Mouse (Mus musculus) left cerebral cortex, postnatal 25 days (tissue): ENCODE results near the gene Cep72. TPM values are rescaled to one million over a fixed set of nuclear protein-coding genes. Genes with fewer than 3 reads are reported as not detected.

ENCODE experiments used
- DNase-seq, 2 experiments: peaks; one replicate each; pipeline ENCODE4 v3.0.0; 2022; ENCODE audit warnings: low spot score in 2 of 2, mixed read lengths in 1 of 2
- intact Hi-C: fragments of 180-260 bp; cut with DNase I; formaldehyde crosslinking; loops from one replicate; pipeline ENCODE4 v1.15.1; 2025
- total RNA-seq, 2 experiments: library from RNA; stranded (reverse); gene quantifications; 2 replicates each; pipeline ENCODE4 v1.2.3; 2021

Cep72 gene
- total RNA-seq, 2 experiments from 2014 or later = 1.1 to 2.1 TPM

DNA sequence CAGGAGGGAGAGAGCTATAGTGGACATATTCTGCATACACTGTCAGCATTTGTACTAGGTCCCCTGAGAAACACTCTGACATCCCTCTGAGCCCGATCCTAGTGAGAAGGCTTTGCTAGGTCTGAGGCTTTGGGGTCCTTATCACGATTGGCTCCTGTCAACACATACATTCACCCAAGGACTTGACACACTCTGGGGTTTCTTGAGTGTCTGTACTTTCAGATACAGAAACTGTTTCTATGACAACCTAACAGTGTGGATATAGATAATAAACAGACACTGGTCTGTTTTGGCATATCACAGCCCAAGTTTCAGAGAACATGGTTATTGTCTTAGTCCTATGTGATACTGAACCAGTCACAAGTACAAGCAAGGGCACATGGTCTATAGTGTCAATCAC, 71.3 kb downstream of the Cep72 start:
- intact Hi-C loops = no loop called here
- DNase-seq = no peak

DNA sequence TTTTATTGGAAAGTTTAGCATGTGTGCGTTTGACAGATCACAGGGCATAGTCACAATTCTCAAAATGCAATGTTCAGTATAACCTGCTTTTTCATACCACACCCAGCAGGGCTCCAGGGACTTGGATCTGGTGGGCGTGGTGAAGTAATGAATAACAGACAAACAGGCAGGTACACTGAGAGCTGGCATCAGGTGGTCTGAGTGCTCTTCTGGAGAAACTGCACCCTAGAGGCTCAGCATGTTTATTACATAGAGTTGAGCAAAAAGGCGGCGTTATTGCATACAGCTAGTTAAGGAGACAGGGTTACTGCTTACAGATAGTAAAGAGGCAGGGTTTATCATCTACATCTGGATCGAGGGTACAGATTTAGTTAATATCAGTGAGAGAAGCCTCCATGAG, 71.8 kb downstream of the Cep72 start:
- no peak for DNase-seq
- intact Hi-C loops = no loop called here

Other genes with a start within 250 kb of the Cep72 start
- 1 to 10 TPM; 2.2 to 2.6 TPM for gene Nkd2, start 214.7 kb downstream of the Cep72 start, total RNA-seq
- gene Trip13, start 124.5 kb downstream of the Cep72 start, total RNA-seq = 1 to 10 TPM in 1 of 2 experiments, under 1 TPM in 1; 0.82 to 1.1 TPM
- 10 to 100 TPM; 72.0 to 82.5 TPM for gene Brd9, start 124.5 kb downstream of the Cep72 start, total RNA-seq
- not detected for gene Zdhhc11, start 98.4 kb downstream of the Cep72 start, total RNA-seq
- gene Tppp, start 52.9 kb downstream of the Cep72 start, total RNA-seq = 100 to 1,000 TPM; 354 to 373 TPM
- 1 to 10 TPM in 1 of 2 experiments, under 1 TPM in 1; 0.98 to 1.8 TPM for gene Slc9a3, start 59.2 kb upstream of the Cep72 start, total RNA-seq
- gene Exoc3, start 146.4 kb upstream of the Cep72 start, total RNA-seq = 10 to 100 TPM; 72.5 to 74.2 TPM
- gene Ahrr, start 230.0 kb upstream of the Cep72 start, total RNA-seq = 1 to 10 TPM in 1 of 2 experiments, under 1 TPM in 1; 0.78 to 1.6 TPM